Mouse (Mus musculus): ENCODE data around the gene Taf1d.
"Not testable (repeated sequence)": the region's sequence is repeated elsewhere in the genome, so short reads cannot be mapped to it uniquely, and the experiment has no call there.

Gene Taf1d

DNA sequence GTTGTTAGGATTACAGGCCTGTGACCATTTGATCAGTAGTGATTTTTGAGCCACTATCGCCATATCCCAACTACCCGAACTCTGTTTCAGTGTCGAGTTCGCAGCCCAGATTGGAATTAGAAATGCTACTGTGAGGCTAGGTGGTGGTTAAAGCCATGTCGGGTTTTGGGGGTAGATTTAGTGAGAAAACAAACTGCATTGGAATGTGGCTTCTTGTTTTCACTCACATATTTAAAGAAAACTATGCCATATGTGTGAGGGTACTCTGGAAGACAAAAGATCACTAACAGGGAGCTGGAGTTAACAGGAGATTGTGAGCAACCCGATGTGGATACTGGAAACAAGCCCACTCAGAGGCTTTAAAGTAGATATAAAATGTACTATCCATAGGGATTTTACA is 1.2 kb downstream of the Taf1d start:
- DNase-seq (ENCODE audit: extremely low read depth, low read depth, low spot score) = no peak

DNA sequence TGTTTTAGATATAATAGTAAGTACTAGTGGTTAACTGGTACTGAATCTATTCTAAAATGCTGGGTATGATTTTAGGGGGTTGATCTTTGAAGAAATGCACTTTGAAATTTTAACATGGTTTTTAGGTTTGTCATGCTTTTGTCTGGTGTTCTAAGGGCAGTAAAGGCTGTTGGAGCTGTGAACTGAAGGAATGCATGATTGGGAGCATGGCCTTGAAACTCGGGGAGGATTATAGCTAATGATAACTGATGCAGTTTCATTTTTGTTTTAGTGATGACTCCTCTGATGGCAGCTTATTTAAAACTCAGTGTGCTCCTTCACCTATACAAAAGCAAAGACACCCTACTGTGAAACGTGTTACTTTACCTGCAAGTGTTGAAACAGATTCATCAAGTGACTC is 2.2 kb downstream of the Taf1d start:
- no peak for DNase-seq (ENCODE audit: extremely low read depth, low read depth, low spot score)

DNA sequence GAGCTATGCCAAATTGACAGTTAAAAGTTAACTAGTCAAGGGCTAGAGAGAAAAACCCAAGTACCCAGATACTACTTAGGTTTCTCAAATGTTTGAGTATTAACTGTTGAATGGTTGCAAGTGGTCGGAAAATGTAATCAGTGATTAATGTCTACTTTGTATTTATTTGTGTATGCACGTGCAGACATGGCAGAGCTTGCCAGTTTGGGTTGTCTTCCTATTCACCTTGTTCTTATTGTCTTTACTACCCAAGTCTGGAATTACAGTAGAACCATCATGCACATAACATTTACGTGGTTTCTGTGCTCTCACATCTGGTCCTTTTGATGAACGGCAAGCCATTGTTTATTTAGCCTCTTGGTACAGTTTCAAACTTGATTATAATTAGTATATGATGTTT is 3.4 kb downstream of the Taf1d start:
- no peak for DNase-seq (ENCODE audit: extremely low read depth, low read depth, low spot score)

DNA sequence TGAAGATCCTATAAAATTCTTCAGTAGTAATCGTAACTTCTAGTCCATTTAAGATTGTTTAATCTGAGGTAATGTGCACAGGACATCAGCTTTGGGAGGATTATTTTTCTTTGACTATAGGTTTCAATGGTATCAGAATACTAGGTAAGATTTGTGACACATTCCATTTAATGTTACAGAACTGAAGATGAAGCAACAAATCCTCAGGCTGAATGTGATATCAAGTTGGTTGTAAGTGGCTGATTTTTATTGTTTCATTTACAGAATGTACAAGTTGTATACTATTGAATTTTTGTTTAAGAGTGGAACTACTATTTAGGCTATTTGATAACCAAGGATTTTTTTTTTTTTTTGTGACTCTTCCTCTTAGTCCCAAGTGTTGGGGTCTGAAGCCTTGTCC is 4.2 kb downstream of the Taf1d start:
- DNase-seq (ENCODE audit: extremely low read depth, low read depth, low spot score) = no peak

DNA sequence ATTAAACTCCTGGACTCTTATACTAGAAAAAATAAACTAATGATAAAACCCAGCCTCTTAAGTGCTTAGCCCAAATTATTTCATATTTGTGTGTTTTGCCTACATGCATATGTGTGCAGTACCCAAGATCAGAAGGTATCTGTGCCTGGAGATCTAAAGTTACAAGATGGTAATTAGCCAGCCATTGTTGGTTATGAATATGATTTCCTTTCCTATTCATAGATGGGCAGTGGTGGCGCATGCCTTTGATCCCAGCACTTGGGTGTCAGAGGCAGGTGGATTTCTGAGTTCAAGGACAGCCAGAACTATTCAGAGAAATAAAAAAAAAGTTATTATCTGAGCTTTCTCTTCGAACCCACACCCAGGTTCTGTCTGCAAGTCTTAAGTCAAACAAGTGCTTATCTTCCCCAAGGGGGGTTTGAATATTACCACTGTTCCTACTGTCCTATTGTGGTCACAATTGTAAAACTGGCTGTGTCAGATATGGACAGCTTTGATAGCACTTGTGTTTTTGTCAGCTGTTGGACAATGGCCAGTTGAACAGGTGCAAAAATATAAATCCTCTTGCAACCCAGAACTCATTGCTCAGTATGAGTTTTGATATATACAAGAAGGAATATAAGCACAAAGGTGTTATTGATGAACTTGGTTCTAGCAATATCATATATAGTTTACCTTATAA is 6.2 kb downstream of the Taf1d start:
- no peak for DNase-seq (ENCODE audit: extremely low read depth, low read depth, low spot score)

DNA sequence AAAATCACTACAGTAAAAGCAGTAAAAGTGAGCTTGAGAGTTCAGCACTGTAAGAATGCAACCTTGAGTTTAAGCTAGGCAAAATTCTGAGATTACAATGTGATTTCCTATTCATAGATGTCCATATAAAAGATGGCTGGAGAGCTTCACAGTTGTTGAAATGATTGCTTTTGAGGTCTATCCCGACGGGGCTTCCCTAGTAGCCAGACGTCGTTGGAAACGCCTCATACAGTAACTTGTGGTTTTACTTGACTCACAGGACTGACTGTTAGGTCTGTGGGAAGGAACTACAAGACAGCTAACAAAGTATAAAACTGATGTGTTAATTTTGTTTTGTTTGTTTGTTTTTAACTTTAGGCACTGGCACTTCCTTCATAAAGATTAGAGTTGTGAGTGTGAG is 7.6 kb downstream of the Taf1d start:
- DNase-seq (ENCODE audit: extremely low read depth, low read depth, low spot score) = no peak

DNA sequence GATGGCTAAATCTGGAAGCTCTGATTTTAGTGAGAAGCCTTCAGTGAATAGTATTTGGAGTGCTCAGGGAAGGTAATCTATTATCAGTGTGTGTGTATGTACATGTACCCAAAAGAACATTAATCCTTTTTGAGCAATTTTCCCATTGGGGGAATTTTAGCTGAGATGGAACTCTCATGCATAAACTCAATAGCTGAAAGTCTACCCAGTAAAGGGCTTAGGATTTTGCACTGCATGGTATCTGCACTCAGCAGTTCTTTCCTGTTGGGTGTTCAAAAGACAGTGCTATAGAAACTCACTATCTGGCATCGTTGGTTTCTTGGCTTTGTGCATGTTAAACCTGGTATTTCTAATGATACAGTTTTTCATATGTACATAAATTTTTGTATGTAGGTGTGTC is 8.6 kb downstream of the Taf1d start:
- no peak for DNase-seq (ENCODE audit: extremely low read depth, low read depth, low spot score)

DNA sequence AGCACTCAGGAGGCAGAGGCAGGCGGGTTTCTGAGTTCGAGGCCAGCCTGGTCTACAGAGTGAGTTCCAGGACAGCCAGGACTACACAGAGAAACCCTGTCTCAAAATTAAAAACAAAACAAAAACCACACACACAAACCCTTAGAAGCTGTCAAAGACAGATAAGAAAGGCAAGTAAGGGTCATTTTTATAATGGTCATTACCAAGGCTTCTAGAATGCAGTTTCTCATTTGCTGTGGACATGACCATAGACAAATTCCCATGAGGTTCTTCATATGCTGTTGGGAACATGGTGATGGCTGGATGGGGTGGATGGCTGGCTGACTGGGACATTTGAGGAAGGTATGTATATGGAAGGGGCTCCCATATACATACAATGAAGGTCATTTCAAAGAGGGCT is 10.3 kb downstream of the Taf1d start:
- not testable (repeated sequence) for DNase-seq (ENCODE audit: extremely low read depth, low read depth, low spot score)

DNA sequence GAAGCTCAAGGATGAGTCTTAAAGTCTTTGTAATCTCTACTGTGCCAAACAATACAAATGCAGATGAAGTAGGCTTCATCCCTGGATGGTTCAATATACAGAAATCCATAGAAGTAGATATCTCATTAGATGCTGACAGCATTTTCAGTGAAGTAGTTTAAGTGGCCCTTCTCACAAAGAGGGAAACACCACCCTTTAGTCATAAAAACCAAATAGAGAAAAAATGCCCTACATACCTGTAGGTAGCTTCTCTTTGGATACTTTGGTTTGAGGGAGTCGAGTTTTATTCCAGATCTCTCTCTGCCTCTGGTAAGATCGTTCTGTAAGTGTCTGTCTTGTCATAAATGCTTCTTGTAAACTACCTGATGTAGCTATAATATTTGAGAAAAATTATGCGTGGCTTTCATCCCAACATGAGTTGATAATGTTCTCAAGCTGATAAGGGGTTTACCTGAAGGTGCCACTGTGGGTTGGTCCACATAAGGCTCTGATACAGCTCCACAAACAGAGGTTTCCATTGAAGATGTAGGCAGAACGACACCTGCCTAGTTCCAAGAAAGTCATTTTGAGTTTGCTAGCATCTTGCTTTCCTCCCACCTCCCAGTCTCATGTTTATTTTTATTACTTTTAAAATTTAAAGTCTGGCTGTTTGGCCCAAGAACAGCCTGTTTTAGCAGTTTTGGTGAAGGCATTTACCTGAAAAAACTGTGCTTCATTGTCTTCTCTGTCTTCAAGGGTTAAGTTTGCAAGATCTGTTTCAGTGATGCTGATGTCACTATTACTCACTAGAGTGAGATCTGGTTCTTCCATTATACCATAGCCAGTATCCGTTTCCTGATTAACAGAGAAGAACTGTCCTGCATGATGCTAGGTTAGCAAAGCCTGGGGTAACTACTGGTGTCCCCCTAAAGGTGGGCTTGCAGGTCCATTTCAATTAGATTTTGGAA is 11.5 kb downstream of the Taf1d start:
- no peak for DNase-seq (ENCODE audit: extremely low read depth, low read depth, low spot score)

DNA sequence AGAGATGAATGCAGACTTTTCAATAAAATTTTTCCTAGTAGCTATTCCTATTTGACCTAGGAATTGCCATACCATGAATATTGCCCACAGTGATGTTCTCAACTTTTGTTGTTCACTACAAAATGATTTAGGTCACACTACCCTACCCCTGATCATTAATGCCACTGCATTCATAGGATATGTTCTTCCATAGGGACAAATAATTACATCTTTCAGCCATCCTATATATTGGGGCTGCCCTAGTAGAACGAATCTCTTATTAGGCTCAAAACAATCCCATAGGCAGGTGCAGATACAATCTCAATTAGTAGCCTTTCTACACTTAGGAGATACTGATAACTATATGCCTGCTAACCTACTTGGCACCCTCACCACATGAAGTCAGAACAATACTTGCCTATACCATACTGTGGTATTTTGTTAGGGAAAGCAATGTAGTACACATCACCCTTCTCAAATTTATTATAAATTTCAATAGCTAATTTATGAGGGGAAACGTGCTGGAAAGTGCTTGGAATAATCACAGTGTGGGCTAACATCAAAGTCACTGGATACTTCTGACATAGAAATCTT is 12.2 kb downstream of the Taf1d start:
- DNase-seq (ENCODE audit: extremely low read depth, low read depth, low spot score) = no peak

DNA sequence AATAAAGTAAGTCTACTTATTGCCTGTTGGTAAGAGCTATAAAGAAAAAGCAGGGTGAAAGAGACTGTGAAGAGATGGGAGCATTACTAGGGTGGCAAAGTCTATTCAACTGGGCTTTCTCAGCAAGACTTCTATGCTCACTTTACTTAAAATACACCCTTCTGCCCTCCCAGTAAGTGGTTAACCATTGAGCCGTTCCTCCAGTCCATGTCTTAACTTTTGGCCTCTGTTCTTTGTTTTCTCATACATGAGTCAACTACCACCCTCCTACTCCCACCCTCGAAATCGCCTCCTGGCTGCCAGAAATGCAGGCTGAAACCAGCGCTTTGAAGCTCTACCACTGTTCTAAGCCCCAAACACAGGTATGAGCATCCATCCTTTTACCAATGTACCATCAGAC is 31.8 kb downstream of the Taf1d start:
- no peak for DNase-seq (ENCODE audit: extremely low read depth, low read depth, low spot score)

DNA sequence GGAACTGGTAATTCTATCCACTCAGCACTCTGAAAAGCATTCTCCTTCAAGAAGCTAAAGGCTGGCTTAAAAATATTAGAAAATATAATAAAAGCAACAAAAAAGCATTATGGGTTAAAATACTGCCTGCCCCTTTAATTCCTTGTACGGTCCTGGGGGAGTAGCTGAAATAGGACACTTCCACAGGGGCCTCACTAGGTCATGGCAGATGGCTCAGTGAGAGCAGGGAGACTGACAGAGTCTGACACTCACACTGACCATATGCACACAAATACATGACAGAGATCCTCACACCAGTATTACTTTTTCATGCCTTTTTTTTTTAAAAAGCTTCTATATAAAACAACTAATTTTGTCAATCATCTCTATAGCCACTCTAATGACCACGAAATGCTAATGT is 43.9 kb downstream of the Taf1d start:
- no peak for DNase-seq (ENCODE audit: extremely low read depth, low read depth, low spot score)

DNA sequence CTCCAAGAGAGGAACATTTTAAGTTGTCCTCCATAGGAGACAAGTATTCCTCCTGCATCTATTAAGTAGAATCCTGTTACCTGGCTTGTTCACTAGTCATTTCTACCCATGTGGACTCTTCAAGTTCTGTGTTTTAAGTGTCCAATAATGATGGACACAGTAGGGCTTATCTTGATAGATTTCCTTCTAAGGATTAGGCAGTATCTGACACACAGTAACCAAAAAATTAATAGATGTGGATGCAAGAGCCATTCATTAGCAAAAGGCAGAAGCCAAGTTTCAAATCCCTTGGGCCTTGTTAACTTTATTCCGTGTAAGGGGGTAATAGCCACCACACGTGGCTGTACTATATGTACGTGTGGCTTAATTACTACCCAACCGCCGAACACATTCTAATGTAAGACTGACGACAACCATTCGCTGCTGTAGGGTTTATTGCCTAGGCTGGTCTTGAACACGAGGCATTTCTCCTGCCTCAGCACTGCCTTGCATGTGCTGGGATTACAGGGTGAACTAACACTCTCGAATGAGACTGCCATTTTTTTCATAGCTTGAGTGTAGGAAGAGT is 51.0 kb downstream of the Taf1d start:
- no peak for DNase-seq (ENCODE audit: extremely low read depth, low read depth, low spot score)

DNA sequence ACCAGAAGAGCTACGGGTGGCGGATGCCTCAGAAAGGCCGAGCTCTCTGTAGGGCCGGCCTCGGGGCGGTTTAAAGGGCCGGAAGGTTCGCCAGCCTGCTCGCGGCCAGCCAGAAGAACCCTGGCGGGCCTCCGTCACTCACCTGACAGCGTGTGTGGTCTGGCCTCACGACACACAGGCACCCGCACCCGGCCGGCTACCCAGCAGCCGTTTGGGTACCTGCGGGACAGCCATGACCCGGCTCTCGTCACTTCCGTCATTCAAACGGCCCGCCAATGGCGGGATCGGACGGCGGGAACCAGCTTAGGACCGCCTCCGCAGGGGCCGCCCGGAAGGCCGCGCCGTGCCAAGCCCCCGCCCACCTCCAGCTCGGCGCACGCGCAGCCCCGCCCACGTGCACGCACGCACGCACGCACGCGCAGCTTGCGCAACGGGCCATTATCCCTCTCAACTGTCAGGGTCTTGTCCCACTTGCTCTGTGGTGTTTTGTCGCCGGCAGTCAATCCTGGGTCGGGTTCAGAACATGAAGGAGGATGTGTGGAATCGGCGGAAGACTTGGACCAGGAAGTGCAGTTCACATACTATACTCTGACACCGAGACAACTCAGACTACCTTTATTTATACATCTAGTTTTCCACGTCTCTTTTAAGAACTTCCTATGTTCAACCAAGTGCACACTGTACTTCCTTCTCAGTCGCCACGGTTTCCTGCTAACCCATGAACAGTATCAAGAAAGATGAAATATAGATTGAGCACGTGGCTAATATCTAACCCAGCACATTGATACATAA is 51.7 kb downstream of the Taf1d start, which contains the start of gene Cep295:
Cep295 (minus strand) TSS at position 305 of the 792 bp plus-strand sequence.
- peak; percentile 42 for DNase-seq (ENCODE audit: extremely low read depth, low read depth, low spot score)

DNA sequence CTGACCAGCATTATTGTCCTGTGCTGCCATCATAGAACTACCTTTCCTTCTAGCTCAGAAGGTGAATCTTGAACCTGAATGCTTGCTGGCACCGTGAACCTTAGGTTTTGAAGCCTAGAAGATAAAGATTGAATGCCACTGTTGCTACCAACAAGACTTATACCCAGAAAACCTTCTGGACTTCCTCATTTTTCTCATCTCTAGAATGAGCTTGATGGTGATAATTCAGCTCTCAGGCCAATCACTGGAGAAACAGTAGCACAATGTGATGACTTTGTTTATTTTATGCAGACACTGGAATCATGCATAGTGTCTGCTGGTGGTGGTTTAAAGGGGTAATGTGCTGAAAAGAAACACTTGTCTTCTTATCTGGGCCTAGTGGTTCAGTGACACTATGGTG is 58.8 kb downstream of the Taf1d start:
- no peak for DNase-seq (ENCODE audit: extremely low read depth, low read depth, low spot score)

DNA sequence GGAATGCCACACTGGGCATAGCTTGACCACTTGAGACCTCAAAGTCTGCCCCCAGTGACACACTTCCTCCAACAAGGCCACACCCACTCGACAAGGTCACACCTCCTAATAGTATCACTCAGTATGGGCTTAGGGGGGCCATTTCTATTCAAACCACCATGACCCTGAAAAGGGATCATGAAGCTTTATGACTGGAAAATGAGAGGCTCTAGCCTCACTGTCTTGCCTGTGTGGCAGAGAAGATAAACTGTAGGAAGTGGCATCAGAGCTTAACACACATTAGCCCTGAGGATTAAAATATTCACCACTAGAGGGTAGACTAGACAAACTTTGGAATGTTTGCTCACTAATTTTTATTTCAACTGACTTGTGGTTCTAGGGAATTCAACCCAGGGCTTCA is 59.8 kb downstream of the Taf1d start:
- no peak for DNase-seq (ENCODE audit: extremely low read depth, low read depth, low spot score)

DNA sequence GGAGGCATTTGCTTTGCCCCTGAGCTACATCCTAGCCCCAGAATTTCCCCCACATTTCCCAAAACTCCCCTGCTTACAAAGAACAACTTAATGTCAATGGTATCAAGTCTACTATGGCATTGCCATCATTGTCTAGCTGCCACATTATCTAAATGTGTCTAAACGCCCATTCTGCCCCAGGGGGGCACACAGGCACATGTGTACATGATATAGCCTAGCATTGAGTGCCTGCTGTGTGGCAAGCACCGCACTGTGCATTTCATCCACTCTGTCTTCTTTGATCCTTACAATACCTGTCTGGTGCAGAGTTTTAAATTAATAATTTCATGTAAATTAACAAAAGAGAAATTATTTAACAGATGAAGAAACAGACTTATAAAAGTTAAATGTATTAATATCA is 60.2 kb downstream of the Taf1d start:
- no peak for DNase-seq (ENCODE audit: extremely low read depth, low read depth, low spot score)

All from fat pad, adult 2 months (tissue).